Mouse (Mus musculus) kidney, adult 2 months (tissue): ENCODE data around the gene Gpbar1.

Source experiments
- CTCF ChIP-seq: fragments of 200-500 bp; conservative IDR thresholded peaks from 2 replicates; pipeline ENCODE4 v1.5.1; 2011; ENCODE audit warnings: low read depth, mild to moderate bottlenecking, control low read depth, low read length, moderate library complexity, mixed read lengths; ENCODE audit not compliant: insufficient read depth, insufficient read length
- POLR2A ChIP-seq: fragments of 200-500 bp; IDR thresholded peaks from one replicate; pipeline ENCODE4 v1.6.1; 2011; ENCODE audit warnings: low read depth, low read length, control low read depth

DNA sequence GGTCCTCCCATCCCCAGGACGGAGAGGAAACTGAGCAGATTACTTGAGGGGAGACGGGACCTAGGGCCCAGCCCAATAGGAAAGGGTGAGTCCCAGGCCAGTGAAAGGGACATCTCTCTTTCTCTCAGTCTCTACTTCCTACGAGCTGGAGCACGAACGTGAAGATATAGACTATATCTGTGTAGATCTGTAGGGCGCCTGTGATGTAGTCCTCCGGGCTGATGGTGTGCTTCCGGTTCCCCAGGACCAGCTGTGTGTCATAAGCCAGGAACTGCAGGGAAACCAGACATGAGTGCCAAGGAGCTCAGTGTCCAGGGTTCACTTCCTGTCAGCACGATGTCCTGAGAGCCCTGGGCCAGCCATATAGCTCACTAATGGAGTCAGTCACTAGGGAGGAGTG, 10.9 kb downstream of the Gpbar1 start:
- TF ChIP-seq POLR2A, result no peak
- TF ChIP-seq CTCF, result no peak
